31 mouse cellular contexts compared by ENCODE assay signal in genomic region chr5:35712517-35712916, GRCm38 (mm10). TPM values are rescaled to one million over a fixed set of nuclear protein-coding genes. Genes with fewer than 3 reads are reported as not detected.
"Had no signal": no experiment of that assay in that cellular context is flagged by ENCODE, and none has a peak within 500 bp of the region (broad histone marks: within the 10 kb centered on the region; RNA-seq: fewer than 3 reads in every experiment).

No protein-coding gene starts in this region.

- H3K36me3 ChIP-seq: heart, embryonic 12.5 days; heart, embryonic 15.5 days; hindbrain, embryonic 10.5 days; hindbrain, embryonic 12.5 days; hindbrain, embryonic 13.5 days; hindbrain, embryonic 15.5 days; intestine, embryonic 15.5 days had no signal

- H3K4me3 ChIP-seq: heart, embryonic 10.5 days; heart, embryonic 12.5 days; heart, embryonic 13.5 days; heart, embryonic 15.5 days; hindbrain, embryonic 10.5 days; hindbrain, embryonic 12.5 days; hindbrain, embryonic 13.5 days; hindbrain, embryonic 15.5 days; intestine, embryonic 15.5 days; kidney, embryonic 15.5 days; layer of hippocampus, adult 2 months; left cerebral cortex, adult 2 months had no signal

- H3K27me3 ChIP-seq: heart, embryonic 12.5 days; hindbrain, embryonic 12.5 days; hindbrain, embryonic 15.5 days; intestine, embryonic 15.5 days; kidney, embryonic 15.5 days had no signal

- H3K4me2 ChIP-seq: heart, embryonic 11.5 days; heart, embryonic 12.5 days; heart, embryonic 13.5 days; heart, embryonic 15.5 days; hindbrain, embryonic 12.5 days; hindbrain, embryonic 13.5 days; hindbrain, embryonic 14.5 days; hindbrain, embryonic 15.5 days; intestine, embryonic 15.5 days; kidney, embryonic 15.5 days had no signal

- DNase-seq: heart, postnatal 10 days; heart, postnatal 36 days; heart, postnatal 4 days; kidney, adult 11 months; kidney, adult 18-20 months; kidney, adult 2 months; kidney, adult 8-10 months; kidney, adult 9 months; kidney, postnatal 10 days; kidney, postnatal 14 days; kidney, postnatal 25 days; kidney, postnatal 36 days; kidney, postnatal 4 days; layer of hippocampus, adult 9-11 months; layer of hippocampus, postnatal 36 days had no signal

RNA-seq across cellular contexts. Expression of gene Htra3, which starts 32.9 kb away (rescaled TPM):
- total RNA-seq: hematopoietic stem cell, adult 5-6 weeks had no signal
- polyA plus RNA-seq: inflammation-experienced regulatory T-cells, adult 6 months had no signal
